Mouse (Mus musculus) right cerebral cortex, postnatal 4 days (tissue): ENCODE results near the gene Phldb2.

Experiments used
- DNase-seq: peaks from one replicate; pipeline ENCODE4 v3.0.0-alpha.2; 2022

Gene Phldb2

GRCm38 (mm10) chr16:45953394-45953793, at the start of gene Phldb2:
Gene Phldb2 (minus strand): TSS chr16:45953598.
- DNase-seq: no peak

GRCm38 (mm10) chr16:46001550-46002166, 48.3 kb upstream of the Phldb2 start:
- DNase-seq: no peak

- DNase-seq: no peak
These were observed 47.6 kb upstream of the Phldb2 start for GRCm38 (mm10) chr16:46000976-46001375.

- DNase-seq: no peak
These were observed 46.2 kb upstream of the Phldb2 start for GRCm38 (mm10) chr16:45999374-46000191.

- DNase-seq: no peak
These were observed 44.8 kb upstream of the Phldb2 start for GRCm38 (mm10) chr16:45998231-45998630.

- DNase-seq: no peak
These were observed 37.7 kb upstream of the Phldb2 start for GRCm38 (mm10) chr16:45990901-45991676.

GRCm38 (mm10) chr16:45986236-45986635, 32.8 kb upstream of the Phldb2 start:
- DNase-seq: no peak

- no peak for DNase-seq
These were observed 31.5 kb upstream of the Phldb2 start for GRCm38 (mm10) chr16:45984610-45985606.

- no peak for DNase-seq
These were observed 22.9 kb upstream of the Phldb2 start for GRCm38 (mm10) chr16:45976251-45976650.

GRCm38 (mm10) chr16:45973959-45974686, 20.7 kb upstream of the Phldb2 start:
- DNase-seq: no peak

GRCm38 (mm10) chr16:45970187-45970586, 16.8 kb upstream of the Phldb2 start:
- DNase-seq: no peak

GRCm38 (mm10) chr16:45968716-45969115, 15.3 kb upstream of the Phldb2 start:
- no peak for DNase-seq

GRCm38 (mm10) chr16:45967471-45967870, 14.1 kb upstream of the Phldb2 start:
- DNase-seq: peak; percentile 82

GRCm38 (mm10) chr16:45966604-45967003, 13.2 kb upstream of the Phldb2 start:
- no peak for DNase-seq

- no peak for DNase-seq
These were observed 11.4 kb upstream of the Phldb2 start for GRCm38 (mm10) chr16:45964777-45965176.

- DNase-seq: no peak
These were observed 10.4 kb upstream of the Phldb2 start for GRCm38 (mm10) chr16:45963837-45964236.

- DNase-seq: no peak
These were observed 9.7 kb upstream of the Phldb2 start for GRCm38 (mm10) chr16:45963088-45963487.

GRCm38 (mm10) chr16:45960978-45961377, 7.6 kb upstream of the Phldb2 start:
- DNase-seq: no peak

- DNase-seq: no peak
These were observed 3.1 kb upstream of the Phldb2 start for GRCm38 (mm10) chr16:45956390-45956950.

GRCm38 (mm10) chr16:45952501-45952900, 897 bp downstream of the Phldb2 start:
- no peak for DNase-seq

- DNase-seq: no peak
These were observed 1.4 kb downstream of the Phldb2 start for GRCm38 (mm10) chr16:45952035-45952434.
